Mouse (Mus musculus) hindbrain, postnatal 0 days (tissue): ENCODE results near the gene Scrn3. TPM values are rescaled to one million over a fixed set of nuclear protein-coding genes. Genes with fewer than 3 reads are reported as not detected.
A peak's percentile ranks its signal among the peaks of the same experiment; 100 is the strongest.

ENCODE experiments used
- ATAC-seq: fragments of 200-750 bp; cut with Nextera tagmentation; 2 replicates; pipeline ENCODE4 v1.8.0; 2017; ENCODE audit warnings: mild to moderate bottlenecking, moderate TSS enrichment, moderate library complexity
- DNase-seq: peaks from one replicate; pipeline ENCODE4 v3.0.0-alpha.2; 2015; ENCODE audit warnings: low spot score
- H3K27ac ChIP-seq: fragments of 300-500 bp; sonication (generic); 2 replicates; pipeline ENCODE4 v1.5.1; 2014; ENCODE audit warnings: mild to moderate bottlenecking
- H3K27me3 ChIP-seq: fragments of 300-500 bp; sonication (generic); 2 replicates; pipeline ENCODE4 v1.6.1; 2014; ENCODE audit warnings: low read length, mixed read lengths; ENCODE audit not compliant: insufficient read depth
- H3K36me3 ChIP-seq: fragments of 300-500 bp; sonication (generic); 2 replicates; pipeline ENCODE4 v1.6.1; 2014; ENCODE audit warnings: low read length, mixed read lengths; ENCODE audit not compliant: insufficient read depth
- H3K4me1 ChIP-seq: fragments of 300-500 bp; sonication (generic); 2 replicates; pipeline ENCODE4 v1.6.1; 2014; ENCODE audit warnings: antibody characterized with exemption, low read length, mixed read lengths; ENCODE audit not compliant: insufficient read depth
- H3K4me2 ChIP-seq: fragments of 300-500 bp; sonication (generic); 2 replicates; pipeline ENCODE4 v1.6.1; 2014; ENCODE audit warnings: low read depth, mild to moderate bottlenecking, low read length, moderate library complexity, mixed read lengths
- H3K4me3 ChIP-seq: fragments of 300-500 bp; sonication (generic); 2 replicates; pipeline ENCODE4 v1.5.1; 2014; ENCODE audit warnings: low read length
- H3K9ac ChIP-seq: fragments of 300-500 bp; sonication (generic); replicated peaks from 2 replicates; pipeline ENCODE4 v1.6.1; 2014; ENCODE audit warnings: mild to moderate bottlenecking, low read length, moderate library complexity, mixed read lengths
- H3K9me3 ChIP-seq: fragments of 300-500 bp; sonication (generic); 2 replicates; pipeline ENCODE4 v1.6.1; 2016; ENCODE audit warnings: low read length, mixed read lengths
- CTCF ChIP-seq: IDR thresholded peaks from 2 replicates; pipeline ENCODE4 v1.5.1; 2016; ENCODE audit warnings: antibody characterized with exemption, control low read depth, low read depth
- WGBS: fragments of 180-500 bp; shearing (Covaris S2); extraction: QIAGEN DNeasy Blood & Tissue Kit; methylation state at CpG from one replicate; pipeline ENCODE4 v1.1.7; 2014; 5-methylcytosine and 5-hydroxymethylcytosine counted together
- polyA plus RNA-seq: library from polyadenylated mRNA; unstranded; fragments of >200 nt; fragmentation: Nextera tagmentation; extraction: Ambion mirVana; gene quantifications from 2 replicates; pipeline ENCODE4 v1.2.1, GENCODE M21; 2015
- total RNA-seq: library from RNA; depleted of rRNA; stranded (reverse); fragments of >200 nt; gene quantifications from 2 replicates; pipeline ENCODE4 v1.2.3, GENCODE M21; 2014

The Scrn3 gene
- total and polyA plus RNA-seq, 2 experiments from 2014 or later = 2.9 to 6.2 TPM

- Histone ChIP-seq H3K4me3 (no peak overlapping the region), H3K9ac (no peak overlapping the region), H3K9me3 (0 out of 2 replicates have a peak, but pooled peaks cover 2% of the 10 kb centered on the region), H3K4me1 (peaks cover 10% of the 10 kb centered on the region; the same call in 1 of the 2 replicates), H3K36me3 (no peaks in the 10 kb centered on the region), H3K27ac (no peak overlapping the region), H3K4me2 (no peak overlapping the region), H3K27me3 (peaks cover 75% of the 10 kb centered on the region)
- ATAC-seq (no peak), DNase-seq (no peak)
- no peak for TF ChIP-seq CTCF
- 70% methylated on average over 1 of the region's 1 CpGs for WGBS
Observed at GRCm38 (mm10) chr2:73266623-73267022, 45.8 kb upstream of the Scrn3 start.

- Histone ChIP-seq H3K4me3 (no peak overlapping the region), H3K9me3 (no peaks in the 10 kb centered on the region), H3K36me3 (no peaks in the 10 kb centered on the region), H3K27ac (no peak overlapping the region), H3K4me1 (peaks cover 10% of the 10 kb centered on the region; the same call in 1 of the 2 replicates), H3K4me2 (no peak overlapping the region), H3K9ac (no peak overlapping the region), H3K27me3 (peaks cover 75% of the 10 kb centered on the region)
- no peak for TF ChIP-seq CTCF
- DNase-seq = no peak
- 17% methylated on average over 3 of the region's 3 CpGs for WGBS
- ATAC-seq = no peak
Observed at GRCm38 (mm10) chr2:73267231-73267630, 45.2 kb upstream of the Scrn3 start.

GRCm38 (mm10) chr2:73267818-73268217 lies 44.6 kb upstream of the Scrn3 start:
- DNase-seq (no peak), ATAC-seq (no peak)
- Histone ChIP-seq H3K27me3 (peaks cover 69% of the 10 kb centered on the region), H3K9me3 (no peaks in the 10 kb centered on the region), H3K9ac (no peak overlapping the region), H3K4me3 (no peak overlapping the region), H3K27ac (no peak overlapping the region), H3K4me2 (no peak overlapping the region), H3K36me3 (no peaks in the 10 kb centered on the region), H3K4me1 (peaks cover 10% of the 10 kb centered on the region; the same call in 1 of the 2 replicates)
- TF ChIP-seq CTCF = no peak
- 5% methylated on average over 4 of the region's 4 CpGs for WGBS

GRCm38 (mm10) chr2:73268281-73268680 lies 44.1 kb upstream of the Scrn3 start:
- no peaks in the 10 kb centered on the region for H3K36me3 ChIP-seq
- ATAC-seq (no peak), DNase-seq (no peak)
- no peak overlapping the region for H3K9ac ChIP-seq
- peaks cover 10% of the 10 kb centered on the region; the same call in 1 of the 2 replicates for H3K4me1 ChIP-seq
- no peak overlapping the region for H3K27ac ChIP-seq
- no peak for TF ChIP-seq CTCF
- no peak overlapping the region for H3K4me2 ChIP-seq
- 3% methylated on average over 12 of the region's 12 CpGs for WGBS
- no peaks in the 10 kb centered on the region for H3K9me3 ChIP-seq
- H3K27me3 ChIP-seq = peaks cover 66% of the 10 kb centered on the region
- H3K4me3 ChIP-seq = no peak overlapping the region

GRCm38 (mm10) chr2:73268836-73269395 lies 43.5 kb upstream of the Scrn3 start:
- 9% methylated on average over 8 of the region's 8 CpGs for WGBS

GRCm38 (mm10) chr2:73269666-73270065 lies 42.7 kb upstream of the Scrn3 start:
- TF ChIP-seq CTCF = no peak
- peaks cover 61% of the 10 kb centered on the region for H3K27me3 ChIP-seq
- DNase-seq (peak; percentile 5), ATAC-seq (no peak)
- H3K27ac ChIP-seq = no peak overlapping the region
- H3K4me2 ChIP-seq = no peak overlapping the region
- WGBS = 2% methylated on average over 17 of the region's 17 CpGs
- no peak overlapping the region for H3K4me3 ChIP-seq
- H3K9me3 ChIP-seq = no peaks in the 10 kb centered on the region
- no peak overlapping the region for H3K9ac ChIP-seq
- H3K4me1 ChIP-seq = 0 out of 2 replicates have a peak, but pooled peaks cover 4% of the 10 kb centered on the region
- H3K36me3 ChIP-seq = no peaks in the 10 kb centered on the region

More at GRCm38 (mm10) chr2:73268836-73269395, 43.5 kb upstream of the Scrn3 start:
- Histone ChIP-seq H3K27me3 (peaks cover 66% of the 10 kb centered on the region), H3K27ac (no peak overlapping the region), H3K9ac (no peak overlapping the region), H3K9me3 (no peaks in the 10 kb centered on the region), H3K36me3 (no peaks in the 10 kb centered on the region), H3K4me3 (no peak overlapping the region), H3K4me1 (peaks cover 9% of the 10 kb centered on the region; the same call in 1 of the 2 replicates), H3K4me2 (no peak overlapping the region)
- no peak for DNase-seq
- ATAC-seq = no peak
- no peak for TF ChIP-seq CTCF

- no peak for TF ChIP-seq CTCF
- Histone ChIP-seq H3K4me3 (no peak overlapping the region), H3K9ac (no peak overlapping the region), H3K27me3 (peaks cover 61% of the 10 kb centered on the region), H3K9me3 (no peaks in the 10 kb centered on the region), H3K36me3 (no peaks in the 10 kb centered on the region), H3K4me2 (no peak overlapping the region), H3K4me1 (0 out of 2 replicates have a peak, but pooled peaks cover 4% of the 10 kb centered on the region), H3K27ac (no peak overlapping the region)
- no peak for DNase-seq
- 5% methylated on average over 14 of the region's 14 CpGs for WGBS
- ATAC-seq = no peak
Observed at GRCm38 (mm10) chr2:73270071-73270592, 42.3 kb upstream of the Scrn3 start.
